Mouse (Mus musculus): ENCODE data around the gene Trim21. TPM values are rescaled to one million over a fixed set of nuclear protein-coding genes. Genes with fewer than 3 reads are reported as not detected.

Gene Trim21
- polyA plus RNA-seq, 1 experiment = 9.0 TPM

DNA sequence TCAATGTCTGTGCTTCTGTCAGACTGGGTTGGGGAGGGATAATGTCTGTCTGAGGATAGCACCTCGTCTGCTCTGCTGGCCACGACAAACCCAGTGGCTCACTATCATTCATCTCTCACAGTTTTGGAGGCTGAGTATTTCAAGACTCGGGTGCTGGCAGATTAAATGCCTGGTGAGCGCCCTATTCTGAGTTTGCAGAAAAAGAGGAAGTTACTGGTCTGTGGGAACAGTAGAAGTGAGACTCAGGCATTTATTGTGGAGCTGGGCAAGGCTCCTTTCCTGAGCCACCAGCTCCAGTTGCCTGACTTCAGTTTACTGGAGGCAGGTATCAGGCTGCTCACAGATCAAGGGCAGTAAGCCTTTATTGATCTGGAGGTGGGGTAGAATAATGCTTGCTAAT, 51.1 kb downstream of the Trim21 start:
- 1% methylated on average over 4 of the region's 4 CpGs for WGBS

GRCm38 (mm10) chr7:102512814-102513435, 52.4 kb downstream of the Trim21 start:
- under 1% methylated on average over 54 of the region's 54 CpGs for WGBS
- H3K27ac ChIP-seq (ENCODE audit: control insufficient read depth, insufficient read depth, low read depth, low read length, poor library complexity) = no peak overlapping the region
- peak; percentile 80 for TF ChIP-seq CTCF (IDR thresholded peaks at IDR 0.05; ENCODE audit: control insufficient read depth, insufficient read depth, low read length)
- TF ChIP-seq POLR2A (IDR thresholded peaks at IDR 0.05; ENCODE audit: borderline replicate concordance, control insufficient read depth, low read depth, low read length) = no peak; the same call in 1 of the 2 replicates
- no peak overlapping the region for H3K4me3 ChIP-seq (replicated peaks; ENCODE audit: control insufficient read depth, low read depth, low read length)
- no peaks in the 10 kb centered on the region; the same call in 1 of the 2 replicates for H3K4me1 ChIP-seq (ENCODE audit: control insufficient read depth, insufficient read depth, low read length)

More for the DNA sequence above, 51.1 kb downstream of the Trim21 start:
- no peak overlapping the region for H3K4me3 ChIP-seq (replicated peaks; ENCODE audit: control insufficient read depth, low read depth, low read length)
- H3K4me1 ChIP-seq (ENCODE audit: control insufficient read depth, insufficient read depth, low read length) = no peaks in the 10 kb centered on the region; the same call in 1 of the 2 replicates
- no peak overlapping the region for H3K27ac ChIP-seq (ENCODE audit: control insufficient read depth, insufficient read depth, low read depth, low read length, poor library complexity)
- TF ChIP-seq CTCF (IDR thresholded peaks at IDR 0.05; ENCODE audit: control insufficient read depth, insufficient read depth, low read length) = no peak
- no peak for TF ChIP-seq POLR2A (IDR thresholded peaks at IDR 0.05; ENCODE audit: borderline replicate concordance, control insufficient read depth, low read depth, low read length)

GRCm38 (mm10) chr7:102511927-102512326, 53.4 kb downstream of the Trim21 start:
- Histone ChIP-seq H3K4me1 (ENCODE audit: control insufficient read depth, insufficient read depth, low read length) (no peaks in the 10 kb centered on the region; the same call in 1 of the 2 replicates), H3K27ac (ENCODE audit: control insufficient read depth, insufficient read depth, low read depth, low read length, poor library complexity) (no peak overlapping the region), H3K4me3 (replicated peaks; ENCODE audit: control insufficient read depth, low read depth, low read length) (no peak overlapping the region)
- TF ChIP-seq POLR2A (IDR thresholded peaks at IDR 0.05; ENCODE audit: borderline replicate concordance, control insufficient read depth, low read depth, low read length) (no peak), CTCF (IDR thresholded peaks at IDR 0.05; ENCODE audit: control insufficient read depth, insufficient read depth, low read length) (no peak)
- 47% methylated on average over 10 of the region's 10 CpGs for WGBS

- H3K27ac ChIP-seq (ENCODE audit: control insufficient read depth, insufficient read depth, low read depth, low read length, poor library complexity) = no peak overlapping the region
- TF ChIP-seq CTCF (IDR thresholded peaks at IDR 0.05; ENCODE audit: control insufficient read depth, insufficient read depth, low read length) (no peak), POLR2A (IDR thresholded peaks at IDR 0.05; ENCODE audit: borderline replicate concordance, control insufficient read depth, low read depth, low read length) (no peak)
- 85% methylated on average over 7 of the region's 7 CpGs for WGBS
- no peaks in the 10 kb centered on the region; the same call in 1 of the 2 replicates for H3K4me1 ChIP-seq (ENCODE audit: control insufficient read depth, insufficient read depth, low read length)
- H3K4me3 ChIP-seq (replicated peaks; ENCODE audit: control insufficient read depth, low read depth, low read length) = no peak overlapping the region
Observed at GRCm38 (mm10) chr7:102509726-102510125, 55.6 kb downstream of the Trim21 start.

DNA sequence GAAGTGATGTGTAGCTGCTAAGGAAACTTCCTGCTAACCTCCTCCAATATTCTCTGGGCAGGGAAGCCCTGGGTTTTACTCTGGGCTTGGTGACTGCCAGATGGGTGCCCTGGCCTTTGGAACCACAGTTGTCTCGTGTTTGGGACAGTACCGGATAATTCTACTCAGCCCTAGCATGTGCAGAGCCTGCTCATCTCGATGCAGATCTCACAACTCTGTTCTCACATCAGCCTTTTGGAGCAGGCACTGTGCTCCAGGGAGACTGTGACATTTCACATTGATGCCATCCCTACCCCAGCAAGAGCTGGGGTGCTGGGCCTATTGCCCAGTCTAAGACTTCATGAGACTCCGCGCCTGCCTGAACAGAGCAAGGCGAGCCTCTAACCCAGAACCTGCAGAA, 56.6 kb downstream of the Trim21 start:
- WGBS = 83% methylated on average over 6 of the region's 6 CpGs

GRCm38 (mm10) chr7:102508066-102508465, 57.2 kb downstream of the Trim21 start:
- Histone ChIP-seq H3K4me3 (replicated peaks; ENCODE audit: control insufficient read depth, low read depth, low read length) (no peak overlapping the region), H3K4me1 (ENCODE audit: control insufficient read depth, insufficient read depth, low read length) (no peaks in the 10 kb centered on the region), H3K27ac (ENCODE audit: control insufficient read depth, insufficient read depth, low read depth, low read length, poor library complexity) (no peak overlapping the region)
- TF ChIP-seq POLR2A (IDR thresholded peaks at IDR 0.05; ENCODE audit: borderline replicate concordance, control insufficient read depth, low read depth, low read length) (no peak), CTCF (IDR thresholded peaks at IDR 0.05; ENCODE audit: control insufficient read depth, insufficient read depth, low read length) (no peak)
- 89% methylated on average over 9 of the region's 9 CpGs for WGBS

More for the DNA sequence above, 56.6 kb downstream of the Trim21 start:
- TF ChIP-seq POLR2A (IDR thresholded peaks at IDR 0.05; ENCODE audit: borderline replicate concordance, control insufficient read depth, low read depth, low read length) (no peak), CTCF (IDR thresholded peaks at IDR 0.05; ENCODE audit: control insufficient read depth, insufficient read depth, low read length) (no peak)
- H3K4me3 ChIP-seq (replicated peaks; ENCODE audit: control insufficient read depth, low read depth, low read length) = no peak overlapping the region
- no peak overlapping the region for H3K27ac ChIP-seq (ENCODE audit: control insufficient read depth, insufficient read depth, low read depth, low read length, poor library complexity)
- no peaks in the 10 kb centered on the region for H3K4me1 ChIP-seq (ENCODE audit: control insufficient read depth, insufficient read depth, low read length)

Other genes starting within 250 kb of the Trim21 start
- 151 and 245 TPM in 2 replicates for gene Rrm1, start 123.8 kb downstream of the Trim21 start, polyA plus RNA-seq (2011; ENCODE audit: insufficient read depth, insufficient read length, low replicate concordance, missing spikeins)
- gene Olfr543, start 83.8 kb downstream of the Trim21 start, polyA plus RNA-seq (2011; ENCODE audit: insufficient read depth, insufficient read length, low replicate concordance, missing spikeins) = not detected in 2 replicates
- not detected in 2 replicates for gene Olfr544, start 77.2 kb downstream of the Trim21 start, polyA plus RNA-seq (2011; ENCODE audit: insufficient read depth, insufficient read length, low replicate concordance, missing spikeins)
- gene Olfr545, start 65.9 kb downstream of the Trim21 start, polyA plus RNA-seq (2011; ENCODE audit: insufficient read depth, insufficient read length, low replicate concordance, missing spikeins) = not detected in 2 replicates
- not detected in 2 replicates for gene Olfr547, start 30.7 kb downstream of the Trim21 start, polyA plus RNA-seq (2011; ENCODE audit: insufficient read depth, insufficient read length, low replicate concordance, missing spikeins)
- not detected in 2 replicates for gene Olfr548-ps1, start 24.6 kb downstream of the Trim21 start, polyA plus RNA-seq (2011; ENCODE audit: insufficient read depth, insufficient read length, low replicate concordance, missing spikeins)
- gene Olfr549, start 15.6 kb downstream of the Trim21 start, polyA plus RNA-seq (2011; ENCODE audit: insufficient read depth, insufficient read length, low replicate concordance, missing spikeins) = not detected in 2 replicates
- not detected in 2 replicates for gene Olfr550, start 6.0 kb upstream of the Trim21 start, polyA plus RNA-seq (2011; ENCODE audit: insufficient read depth, insufficient read length, low replicate concordance, missing spikeins)
- gene Olfr551, start 26.4 kb upstream of the Trim21 start, polyA plus RNA-seq (2011; ENCODE audit: insufficient read depth, insufficient read length, low replicate concordance, missing spikeins) = not detected in 2 replicates
- not detected in 2 replicates for gene Olfr552, start 32.3 kb upstream of the Trim21 start, polyA plus RNA-seq (2011; ENCODE audit: insufficient read depth, insufficient read length, low replicate concordance, missing spikeins)
- gene Olfr553, start 52.7 kb upstream of the Trim21 start, polyA plus RNA-seq (2011; ENCODE audit: insufficient read depth, insufficient read length, low replicate concordance, missing spikeins) = not detected in 2 replicates
- 0.90 TPM in 1 of 2 replicates, not detected in the other for gene Olfr554, start 72.9 kb upstream of the Trim21 start, polyA plus RNA-seq (2011; ENCODE audit: insufficient read depth, insufficient read length, low replicate concordance, missing spikeins)
- gene Olfr555, start 93.3 kb upstream of the Trim21 start, polyA plus RNA-seq (2011; ENCODE audit: insufficient read depth, insufficient read length, low replicate concordance, missing spikeins) = not detected in 2 replicates
- gene Olfr556, start 99.4 kb upstream of the Trim21 start, polyA plus RNA-seq (2011; ENCODE audit: insufficient read depth, insufficient read length, low replicate concordance, missing spikeins) = not detected in 2 replicates
- 2.1 and 3.7 TPM in 2 replicates for gene Trim68, start 121.8 kb upstream of the Trim21 start, polyA plus RNA-seq (2011; ENCODE audit: insufficient read depth, insufficient read length, low replicate concordance, missing spikeins)
- gene Olfr557, start 130.4 kb upstream of the Trim21 start, polyA plus RNA-seq (2011; ENCODE audit: insufficient read depth, insufficient read length, low replicate concordance, missing spikeins) = not detected in 2 replicates
- not detected in 2 replicates for gene Olfr558, start 136.7 kb upstream of the Trim21 start, polyA plus RNA-seq (2011; ENCODE audit: insufficient read depth, insufficient read length, low replicate concordance, missing spikeins)
- gene Olfr33, start 153.6 kb upstream of the Trim21 start, polyA plus RNA-seq (2011; ENCODE audit: insufficient read depth, insufficient read length, low replicate concordance, missing spikeins) = not detected in 2 replicates
- gene Olfr559, start 162.0 kb upstream of the Trim21 start, polyA plus RNA-seq (2011; ENCODE audit: insufficient read depth, insufficient read length, low replicate concordance, missing spikeins) = not detected in 2 replicates
- not detected in 2 replicates for gene Olfr560, start 193.9 kb upstream of the Trim21 start, polyA plus RNA-seq (2011; ENCODE audit: insufficient read depth, insufficient read length, low replicate concordance, missing spikeins)
- 0.29 TPM in 1 of 2 replicates, not detected in the other for gene Olfr78, start 194.0 kb upstream of the Trim21 start, polyA plus RNA-seq (2011; ENCODE audit: insufficient read depth, insufficient read length, low replicate concordance, missing spikeins)
- gene Olfr561, start 205.7 kb upstream of the Trim21 start, polyA plus RNA-seq (2011; ENCODE audit: insufficient read depth, insufficient read length, low replicate concordance, missing spikeins) = not detected in 2 replicates
- not detected in 2 replicates for gene Olfr564, start 238.0 kb upstream of the Trim21 start, polyA plus RNA-seq (2011; ENCODE audit: insufficient read depth, insufficient read length, low replicate concordance, missing spikeins)

Measured in bone marrow, adult 2 months (tissue).